Mouse (Mus musculus): ENCODE results near the gene Gm13275. TPM values are rescaled to one million over a fixed set of nuclear protein-coding genes. Genes with fewer than 3 reads are reported as not detected.
"Not testable (repeated sequence)": the region's sequence is repeated elsewhere in the genome, so short reads cannot be mapped to it uniquely, and the experiment has no call there.

The Gm13275 gene
- polyA plus RNA-seq, 3 experiments from 2014 or later, result not detected

- ATAC-seq, result not testable (repeated sequence)
Observed at GRCm38 (mm10) chr4:88799365-88799764, 5.1 kb downstream of the Gm13275 start, which contains the start of gene Gm13285. Gm13285 (plus strand) TSS chr4:88799665.

GRCm38 (mm10) chr4:88802954-88803353, 8.7 kb downstream of the Gm13275 start, which contains the start of gene Gm13287:
Gm13287 (plus strand) TSS chr4:88803254.
- not testable (repeated sequence) for ATAC-seq

GRCm38 (mm10) chr4:88805231-88805630, 10.9 kb downstream of the Gm13275 start, which contains the start of gene Gm13288:
Gm13288 (plus strand) TSS chr4:88805531.
- ATAC-seq, result not testable (repeated sequence)

GRCm38 (mm10) chr4:88805761-88806160, 11.5 kb downstream of the Gm13275 start:
- ATAC-seq, result not testable (repeated sequence)

GRCm38 (mm10) chr4:88815928-88816327, 21.6 kb downstream of the Gm13275 start, which contains the start of gene Ifna7:
Ifna7 (plus strand) TSS chr4:88816228.
- ATAC-seq, result no peak

GRCm38 (mm10) chr4:88819659-88820058, 25.4 kb downstream of the Gm13275 start, which contains the start of gene Ifna11:
Ifna11 (plus strand) TSS chr4:88819959.
- ATAC-seq, result no peak

- ATAC-seq, result peak; percentile 49
Observed at GRCm38 (mm10) chr4:88822995-88823394, 28.7 kb downstream of the Gm13275 start.

- ATAC-seq, result not testable (repeated sequence)
Observed at GRCm38 (mm10) chr4:88827116-88827515, 32.8 kb downstream of the Gm13275 start, which contains the start of gene Ifna6. Ifna6 (plus strand) TSS chr4:88827416.

- peak; percentile 63 for ATAC-seq
Observed at GRCm38 (mm10) chr4:88830523-88830922, 36.2 kb downstream of the Gm13275 start.

- not testable (repeated sequence) for ATAC-seq
Observed at GRCm38 (mm10) chr4:88835225-88835624, 40.9 kb downstream of the Gm13275 start, which contains the start of gene Ifna5. Ifna5 (plus strand) TSS chr4:88835525.

- peak; percentile 76 for ATAC-seq
Observed at GRCm38 (mm10) chr4:88838828-88839227, 44.5 kb downstream of the Gm13275 start.

GRCm38 (mm10) chr4:88840058-88840457, 45.8 kb downstream of the Gm13275 start:
- no peak for ATAC-seq

GRCm38 (mm10) chr4:88841438-88841911, 47.2 kb downstream of the Gm13275 start, which contains the start of gene Ifna4:
Ifna4 (plus strand) TSS chr4:88841861.
- no peak for ATAC-seq

Other genes starting within 250 kb of the Gm13275 start
- not detected for gene Ifna15, start 236.2 kb upstream of the Gm13275 start, polyA plus RNA-seq (2017; shearing (Covaris generic))
- not detected for gene Ifna14, start 222.7 kb upstream of the Gm13275 start, polyA plus RNA-seq (2017; shearing (Covaris generic))
- gene Ifna9, start 202.1 kb upstream of the Gm13275 start, polyA plus RNA-seq (2017; shearing (Covaris generic)), result not detected
- gene Ifna12, start 191.1 kb upstream of the Gm13275 start, polyA plus RNA-seq (2017; shearing (Covaris generic)), result not detected
- not detected for gene C87499, start 160.1 kb upstream of the Gm13275 start, polyA plus RNA-seq (2017; shearing (Covaris generic))
- not detected for gene Ifna13, start 150.0 kb upstream of the Gm13275 start, polyA plus RNA-seq (2017; shearing (Covaris generic))
- gene Ifna16, start 117.6 kb upstream of the Gm13275 start, polyA plus RNA-seq (2017; shearing (Covaris generic)), result not detected
- not detected for gene Ifna2, start 110.6 kb upstream of the Gm13275 start, polyA plus RNA-seq (2017; shearing (Covaris generic))
- gene Ifnab, start 103.1 kb upstream of the Gm13275 start, polyA plus RNA-seq (2017; shearing (Covaris generic)), result not detected
- gene Gm26566, start 72.7 kb upstream of the Gm13275 start, polyA plus RNA-seq (2017; shearing (Covaris generic)), result not detected
- gene Klhl9, start 72.0 kb upstream of the Gm13275 start, polyA plus RNA-seq (2017; shearing (Covaris generic)), result 10 to 100 TPM; 34.2 to 37.3 (median 35.5) TPM
- not detected for gene Gm13271, start 39.6 kb upstream of the Gm13275 start, polyA plus RNA-seq (2017; shearing (Covaris generic))
- gene Gm13283, start 34.4 kb upstream of the Gm13275 start, polyA plus RNA-seq (2017; shearing (Covaris generic)), result not detected
- not detected for gene Gm13290, start 20.7 kb upstream of the Gm13275 start, polyA plus RNA-seq (2017; shearing (Covaris generic))
- not detected for gene Gm13289, start 17.6 kb upstream of the Gm13275 start, polyA plus RNA-seq (2017; shearing (Covaris generic))
- not detected for gene Gm13272, start 14.6 kb upstream of the Gm13275 start, polyA plus RNA-seq (2017; shearing (Covaris generic))
- gene Ifnz, start 12.4 kb upstream of the Gm13275 start, polyA plus RNA-seq (2017; shearing (Covaris generic)), result under 1 TPM in 1 of 3 experiments, not detected in 2; 0.58 TPM
- not detected for gene Gm13276, start 8.8 kb upstream of the Gm13275 start, polyA plus RNA-seq (2017; shearing (Covaris generic))
- gene Gm13277, start 5.9 kb upstream of the Gm13275 start, polyA plus RNA-seq (2017; shearing (Covaris generic)), result not detected
- gene Gm13278, start 2.9 kb upstream of the Gm13275 start, polyA plus RNA-seq (2017; shearing (Covaris generic)), result not detected
- not detected for gene Gm13279, start 2.9 kb downstream of the Gm13275 start, polyA plus RNA-seq (2017; shearing (Covaris generic))
- 1 to 10 TPM in 1 of 3 experiments, under 1 TPM in 1, not detected in 1; 0.39 to 1.6 TPM for gene Gm13285, start 5.2 kb downstream of the Gm13275 start, polyA plus RNA-seq (2017; shearing (Covaris generic))
- gene Gm13287, start 8.8 kb downstream of the Gm13275 start, polyA plus RNA-seq (2017; shearing (Covaris generic)), result not detected
- gene Gm13288, start 11.0 kb downstream of the Gm13275 start, polyA plus RNA-seq (2017; shearing (Covaris generic)), result not detected
- gene Ifna7, start 21.7 kb downstream of the Gm13275 start, polyA plus RNA-seq (2017; shearing (Covaris generic)), result not detected
- not detected for gene Ifna11, start 25.5 kb downstream of the Gm13275 start, polyA plus RNA-seq (2017; shearing (Covaris generic))
- gene Ifna6, start 32.9 kb downstream of the Gm13275 start, polyA plus RNA-seq (2017; shearing (Covaris generic)), result not detected
- not detected for gene Ifna5, start 41.0 kb downstream of the Gm13275 start, polyA plus RNA-seq (2017; shearing (Covaris generic))
- under 1 TPM in 1 of 3 experiments, not detected in 2; 0.63 TPM for gene Ifna4, start 47.4 kb downstream of the Gm13275 start, polyA plus RNA-seq (2017; shearing (Covaris generic))
- not detected for gene Ifna1, start 55.6 kb downstream of the Gm13275 start, polyA plus RNA-seq (2017; shearing (Covaris generic))
- not detected for gene Ifne, start 85.7 kb downstream of the Gm13275 start, polyA plus RNA-seq (2017; shearing (Covaris generic))